Mouse (Mus musculus): ENCODE measurements around the gene Vangl2. TPM values are rescaled to one million over a fixed set of nuclear protein-coding genes. Genes with fewer than 3 reads are reported as not detected.
A peak's percentile ranks its signal among the peaks of the same experiment; 100 is the strongest.

Vangl2 gene
- polyA plus RNA-seq, 1 experiment from 2014 or later: 0.57 TPM

DNA sequence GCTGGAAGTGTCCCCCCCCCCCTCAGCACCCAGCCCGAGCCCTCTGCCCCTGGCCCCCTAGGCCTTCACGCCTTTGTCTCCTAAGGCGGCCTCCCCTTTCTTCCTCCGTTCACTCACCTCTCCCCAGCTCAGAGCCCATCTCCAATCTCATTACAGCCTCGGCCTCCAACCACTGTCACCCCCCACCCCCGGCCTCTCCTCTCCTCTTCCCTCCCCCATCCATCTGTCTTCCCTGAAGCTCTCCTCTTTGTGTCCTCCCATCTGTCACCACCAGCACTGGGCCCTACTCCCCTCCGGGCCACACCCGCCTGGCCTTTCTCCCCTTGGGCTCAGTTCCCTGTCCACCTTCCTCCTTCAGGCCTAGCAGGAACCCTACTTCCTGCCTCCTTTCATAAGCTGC lies 33.0 kb upstream of the Vangl2 start:
- Histone ChIP-seq H3K4me1 (ENCODE audit: control insufficient read depth, low read depth, low read length) (no peaks in the 10 kb centered on the region), H3K27me3 (ENCODE audit: control insufficient read depth, insufficient read depth, low read depth, low read length) (peaks cover 3% of the 10 kb centered on the region; the same call in 1 of the 2 replicates), H3K9me3 (replicated peaks; ENCODE audit: control insufficient read depth, low read length) (no peaks in the 10 kb centered on the region), H3K4me2 (ENCODE audit: low read depth, low read length) (no peak overlapping the region), H3K36me3 (ENCODE audit: control insufficient read depth, insufficient read depth) (peaks cover 6% of the 10 kb centered on the region; the same call in 1 of the 2 replicates), H3K4me3 (ENCODE audit: low read depth, low read length) (no peak overlapping the region), H3K27ac (ENCODE audit: low read length) (no peak overlapping the region), H3K9ac (ENCODE audit: low read depth, low read length) (no peak overlapping the region)
- WGBS (ENCODE audit: insufficient replicate concordance): 46% methylated on average over 8 of the region's 8 CpGs
- no peak for ATAC-seq (ENCODE audit: low read depth)

DNA sequence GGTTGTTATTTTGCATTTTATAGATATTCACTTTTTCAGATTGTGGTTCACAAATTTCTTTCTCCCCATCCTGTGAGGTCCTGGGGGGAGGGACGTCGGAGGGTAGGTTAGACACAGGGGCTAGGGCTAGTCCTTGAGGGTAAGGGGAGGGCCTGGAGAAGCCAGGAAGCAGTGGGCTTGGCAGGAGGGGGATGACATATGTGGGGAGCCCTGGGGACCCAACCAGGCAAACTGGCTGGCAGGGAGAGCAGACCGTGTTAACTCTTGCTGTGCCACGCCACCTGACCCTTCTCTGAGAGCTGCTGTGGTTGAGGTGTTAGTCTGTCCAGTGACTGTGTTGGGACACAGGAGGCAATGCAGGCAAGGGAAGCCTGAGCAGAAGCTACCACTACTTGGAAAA lies 32.4 kb upstream of the Vangl2 start:
- Histone ChIP-seq H3K4me3 (ENCODE audit: low read depth, low read length) (no peak overlapping the region), H3K36me3 (ENCODE audit: control insufficient read depth, insufficient read depth) (peaks cover 4% of the 10 kb centered on the region; the same call in 1 of the 2 replicates), H3K4me2 (ENCODE audit: low read depth, low read length) (no peak overlapping the region), H3K9me3 (replicated peaks; ENCODE audit: control insufficient read depth, low read length) (no peaks in the 10 kb centered on the region), H3K27ac (ENCODE audit: low read length) (no peak overlapping the region), H3K4me1 (ENCODE audit: control insufficient read depth, low read depth, low read length) (no peaks in the 10 kb centered on the region), H3K9ac (ENCODE audit: low read depth, low read length) (no peak overlapping the region), H3K27me3 (ENCODE audit: control insufficient read depth, insufficient read depth, low read depth, low read length) (peaks cover 3% of the 10 kb centered on the region; the same call in 1 of the 2 replicates)
- 50% methylated on average over 4 of the region's 4 CpGs for WGBS (ENCODE audit: insufficient replicate concordance)
- ATAC-seq (ENCODE audit: low read depth): no peak

DNA sequence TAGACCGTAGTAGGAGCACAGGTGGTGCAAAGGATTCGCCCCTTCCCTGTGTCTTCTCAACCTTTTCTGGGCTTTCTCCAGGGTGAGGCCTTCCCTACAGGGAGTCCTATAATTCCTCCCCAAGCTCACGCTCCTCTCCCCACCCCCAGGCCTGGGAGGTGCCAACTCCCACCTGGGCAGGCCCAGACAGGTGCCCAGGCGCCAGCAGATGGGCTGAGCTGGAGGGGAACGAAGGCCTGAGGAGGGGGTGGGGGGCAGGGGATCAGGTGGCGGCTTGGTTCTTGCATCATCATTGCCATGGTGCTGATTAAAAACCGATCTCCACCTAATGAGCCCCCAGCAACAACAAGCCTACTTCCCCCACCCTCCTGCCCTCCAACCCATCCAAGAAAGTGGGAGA lies 30.6 kb upstream of the Vangl2 start:
- H3K27ac ChIP-seq (ENCODE audit: low read length): no peak overlapping the region
- H3K9me3 ChIP-seq (replicated peaks; ENCODE audit: control insufficient read depth, low read length): no peaks in the 10 kb centered on the region
- peaks cover 15% of the 10 kb centered on the region for H3K27me3 ChIP-seq (ENCODE audit: control insufficient read depth, insufficient read depth, low read depth, low read length)
- no peak overlapping the region for H3K4me2 ChIP-seq (ENCODE audit: low read depth, low read length)
- no peak overlapping the region for H3K9ac ChIP-seq (ENCODE audit: low read depth, low read length)
- WGBS (ENCODE audit: insufficient replicate concordance): 52% methylated on average over 7 of the region's 7 CpGs
- no peak overlapping the region for H3K4me3 ChIP-seq (ENCODE audit: low read depth, low read length)
- H3K4me1 ChIP-seq (ENCODE audit: control insufficient read depth, low read depth, low read length): no peaks in the 10 kb centered on the region
- no peaks in the 10 kb centered on the region for H3K36me3 ChIP-seq (ENCODE audit: control insufficient read depth, insufficient read depth)
- no peak for ATAC-seq (ENCODE audit: low read depth)

DNA sequence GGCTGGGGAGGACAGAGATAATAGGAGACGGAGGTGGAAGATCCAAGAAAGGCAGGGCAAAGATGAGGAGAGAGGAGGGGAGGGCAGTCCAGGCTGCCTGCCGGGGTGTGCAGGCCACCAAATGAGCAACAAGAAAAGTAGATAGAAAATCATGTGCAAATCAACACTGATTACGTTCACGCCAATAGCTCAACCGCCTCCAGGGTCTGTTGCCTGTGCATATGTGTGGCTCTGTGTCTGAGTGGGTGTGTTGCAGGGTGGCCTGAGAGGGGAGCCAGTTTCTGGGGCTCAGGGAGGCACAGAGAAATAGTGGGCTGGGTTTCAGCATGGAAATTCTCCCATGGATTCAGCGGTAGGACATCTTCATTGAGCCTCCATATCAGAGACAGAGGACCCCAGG lies 30.1 kb upstream of the Vangl2 start:
- Histone ChIP-seq H3K9ac (ENCODE audit: low read depth, low read length) (no peak overlapping the region), H3K27ac (ENCODE audit: low read length) (no peak overlapping the region), H3K4me3 (ENCODE audit: low read depth, low read length) (no peak overlapping the region), H3K9me3 (replicated peaks; ENCODE audit: control insufficient read depth, low read length) (no peaks in the 10 kb centered on the region), H3K4me1 (ENCODE audit: control insufficient read depth, low read depth, low read length) (no peaks in the 10 kb centered on the region), H3K36me3 (ENCODE audit: control insufficient read depth, insufficient read depth) (no peaks in the 10 kb centered on the region), H3K4me2 (ENCODE audit: low read depth, low read length) (no peak overlapping the region), H3K27me3 (ENCODE audit: control insufficient read depth, insufficient read depth, low read depth, low read length) (peaks cover 20% of the 10 kb centered on the region)
- 65% methylated on average over 6 of the region's 6 CpGs for WGBS (ENCODE audit: insufficient replicate concordance)
- ATAC-seq (ENCODE audit: low read depth): no peak

DNA sequence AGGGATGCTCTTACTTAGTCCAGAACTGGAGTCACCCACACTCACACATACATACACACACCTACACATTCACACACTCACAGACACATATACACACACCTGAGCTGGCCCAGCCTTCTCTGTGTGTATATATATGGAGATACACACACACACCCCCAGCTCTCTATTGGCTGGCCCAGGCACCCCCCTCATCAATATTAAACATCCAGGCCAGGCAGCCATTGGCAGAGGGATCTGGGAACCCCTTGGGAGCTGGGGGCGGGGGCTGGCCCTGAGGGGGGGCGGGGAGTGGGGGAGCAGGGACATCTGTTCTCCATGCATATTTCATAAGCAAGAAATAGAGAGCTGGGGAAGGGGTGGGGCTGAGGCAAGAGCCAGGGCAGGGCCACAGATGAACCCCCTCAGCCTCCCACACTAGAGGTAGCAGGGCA lies 29.3 kb upstream of the Vangl2 start, which contains the start of gene Nhlh1:
TSS of gene Nhlh1 (minus strand) at position 83 of the 431 bp plus-strand sequence.
- 58% methylated on average over 2 of the region's 2 CpGs for WGBS (ENCODE audit: insufficient replicate concordance)
- no peaks in the 10 kb centered on the region for H3K4me1 ChIP-seq (ENCODE audit: control insufficient read depth, low read depth, low read length)
- H3K4me2 ChIP-seq (ENCODE audit: low read depth, low read length): no peak within 1 kb of the TSS
- no peak within 1 kb of the TSS for H3K9ac ChIP-seq (ENCODE audit: low read depth, low read length)
- peaks cover 28% of the 10 kb centered on the region for H3K27me3 ChIP-seq (ENCODE audit: control insufficient read depth, insufficient read depth, low read depth, low read length)
- no peaks in the 10 kb centered on the region for H3K9me3 ChIP-seq (replicated peaks; ENCODE audit: control insufficient read depth, low read length)
- H3K4me3 ChIP-seq (ENCODE audit: low read depth, low read length): no peak within 1 kb of the TSS
- no peak for ATAC-seq (ENCODE audit: low read depth)
- no peak within 1 kb of the TSS for H3K27ac ChIP-seq (ENCODE audit: low read length)
- H3K36me3 ChIP-seq (ENCODE audit: control insufficient read depth, insufficient read depth): no peaks in the 10 kb centered on the region

DNA sequence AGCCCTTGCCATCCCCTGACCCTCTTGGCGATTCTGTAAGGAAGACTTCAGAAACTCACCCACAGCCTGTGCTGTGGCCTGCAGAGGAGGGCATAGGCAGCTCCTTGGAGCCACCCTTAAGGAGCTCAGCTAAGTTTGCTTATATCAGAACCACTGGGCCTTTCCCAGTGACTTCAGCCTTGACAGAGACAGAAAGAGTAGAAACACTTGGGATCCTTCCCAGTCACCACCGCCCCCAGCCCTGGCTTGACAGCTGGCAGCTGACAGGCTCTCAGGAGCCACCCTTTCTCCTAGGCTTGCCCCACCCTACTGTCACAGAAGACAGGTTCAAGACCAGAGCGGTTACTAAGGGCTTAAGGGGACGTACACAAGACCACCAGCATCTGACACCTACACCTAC lies 28.0 kb upstream of the Vangl2 start:
- Histone ChIP-seq H3K4me2 (ENCODE audit: low read depth, low read length) (no peak overlapping the region), H3K4me1 (ENCODE audit: control insufficient read depth, low read depth, low read length) (no peaks in the 10 kb centered on the region), H3K4me3 (ENCODE audit: low read depth, low read length) (no peak overlapping the region), H3K27me3 (ENCODE audit: control insufficient read depth, insufficient read depth, low read depth, low read length) (peaks cover 34% of the 10 kb centered on the region), H3K36me3 (ENCODE audit: control insufficient read depth, insufficient read depth) (no peaks in the 10 kb centered on the region), H3K9ac (ENCODE audit: low read depth, low read length) (no peak overlapping the region), H3K27ac (ENCODE audit: low read length) (no peak overlapping the region), H3K9me3 (replicated peaks; ENCODE audit: control insufficient read depth, low read length) (no peaks in the 10 kb centered on the region)
- 59% methylated on average over 4 of the region's 4 CpGs for WGBS (ENCODE audit: insufficient replicate concordance)
- no peak for ATAC-seq (ENCODE audit: low read depth)

DNA sequence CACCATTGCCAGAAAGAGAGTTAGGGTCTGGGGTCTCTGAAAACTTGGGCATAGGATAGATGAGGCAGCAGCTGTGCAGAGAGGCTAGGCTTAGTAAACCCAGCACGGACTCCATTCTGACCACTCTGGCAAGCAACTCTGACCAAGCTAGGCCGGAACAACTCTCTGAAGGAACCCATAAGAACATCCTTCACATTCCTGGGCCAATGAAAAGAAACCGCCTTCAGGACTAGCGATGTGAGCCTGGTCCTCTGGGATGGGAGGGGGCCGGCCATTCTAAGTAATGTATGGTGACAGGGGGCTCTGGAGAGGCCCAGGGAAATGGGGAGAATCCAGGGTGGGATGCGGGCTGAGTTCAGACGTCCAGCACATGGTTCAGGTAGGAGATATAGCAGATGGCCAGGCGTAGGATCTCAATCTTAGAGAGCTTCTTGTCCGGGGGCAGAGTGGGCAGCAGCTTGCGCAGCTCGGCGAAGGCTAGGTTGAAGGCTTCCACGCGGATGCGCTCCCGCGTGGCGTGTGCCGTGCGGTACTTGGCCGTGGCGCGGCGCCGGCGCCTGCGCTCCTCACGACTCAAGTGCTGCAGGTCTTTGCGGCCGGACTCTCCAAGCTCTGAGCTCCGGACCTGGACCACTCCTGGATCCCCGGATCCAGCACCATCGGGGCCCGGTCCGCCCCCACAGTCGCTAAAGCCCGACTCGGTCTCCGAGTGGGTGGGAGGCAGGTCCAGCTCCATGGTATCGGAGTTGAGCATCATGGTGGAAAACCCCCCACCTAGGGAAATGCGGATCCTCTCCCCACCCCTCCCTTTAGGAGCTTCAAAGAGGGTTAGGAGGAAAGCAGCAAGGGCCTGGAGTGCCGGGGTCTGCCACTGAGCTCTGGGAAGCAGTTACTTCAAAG lies 25.5 kb upstream of the Vangl2 start:
- ATAC-seq (ENCODE audit: low read depth): no peak
- peaks cover 34% of the 10 kb centered on the region for H3K27me3 ChIP-seq (ENCODE audit: control insufficient read depth, insufficient read depth, low read depth, low read length)
- peak overlapping the region; percentile 24 for H3K4me2 ChIP-seq (ENCODE audit: low read depth, low read length)
- H3K9ac ChIP-seq (ENCODE audit: low read depth, low read length): no peak overlapping the region
- H3K4me3 ChIP-seq (ENCODE audit: low read depth, low read length): peak overlapping the region; percentile 9; the same call in 1 of the 2 replicates
- no peaks in the 10 kb centered on the region for H3K4me1 ChIP-seq (ENCODE audit: control insufficient read depth, low read depth, low read length)
- 7% methylated on average over 42 of the region's 42 CpGs for WGBS (ENCODE audit: insufficient replicate concordance)
- no peak overlapping the region for H3K27ac ChIP-seq (ENCODE audit: low read length)
- H3K36me3 ChIP-seq (ENCODE audit: control insufficient read depth, insufficient read depth): no peaks in the 10 kb centered on the region
- H3K9me3 ChIP-seq (replicated peaks; ENCODE audit: control insufficient read depth, low read length): no peaks in the 10 kb centered on the region

DNA sequence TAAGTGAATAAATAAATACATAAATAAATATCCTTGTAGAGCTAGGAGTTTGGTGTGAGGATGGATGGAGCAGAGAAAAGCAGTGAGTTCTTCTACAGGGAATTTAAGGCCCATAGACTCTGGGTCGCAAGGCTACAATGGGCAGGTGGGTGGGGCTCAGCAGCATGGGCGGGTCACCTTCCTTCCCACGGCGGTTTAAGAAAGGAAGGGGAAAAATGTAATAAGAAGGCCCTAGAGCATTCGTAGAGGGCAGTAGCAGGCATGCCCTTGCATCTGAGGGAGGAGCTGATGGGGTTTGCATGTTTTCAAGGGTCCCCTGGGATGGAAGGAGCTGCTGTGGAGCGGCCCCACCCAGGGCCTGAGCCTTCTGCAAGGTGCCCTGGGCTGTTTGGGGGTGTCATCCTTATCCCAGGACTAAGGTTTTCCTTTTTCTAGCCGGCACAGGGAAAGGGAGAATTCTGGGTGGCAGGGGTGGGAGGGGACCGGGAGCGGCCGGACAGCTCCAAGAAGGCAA lies 24.6 kb upstream of the Vangl2 start:
- H3K27me3 ChIP-seq (ENCODE audit: control insufficient read depth, insufficient read depth, low read depth, low read length): peaks cover 34% of the 10 kb centered on the region
- no peaks in the 10 kb centered on the region for H3K9me3 ChIP-seq (replicated peaks; ENCODE audit: control insufficient read depth, low read length)
- no peak overlapping the region for H3K4me3 ChIP-seq (ENCODE audit: low read depth, low read length)
- no peaks in the 10 kb centered on the region for H3K36me3 ChIP-seq (ENCODE audit: control insufficient read depth, insufficient read depth)
- no peak overlapping the region for H3K9ac ChIP-seq (ENCODE audit: low read depth, low read length)
- no peaks in the 10 kb centered on the region for H3K4me1 ChIP-seq (ENCODE audit: control insufficient read depth, low read depth, low read length)
- no peak for ATAC-seq (ENCODE audit: low read depth)
- no peak overlapping the region for H3K27ac ChIP-seq (ENCODE audit: low read length)
- H3K4me2 ChIP-seq (ENCODE audit: low read depth, low read length): no peak overlapping the region
- WGBS (ENCODE audit: insufficient replicate concordance): 11% methylated on average over 10 of the region's 10 CpGs

DNA sequence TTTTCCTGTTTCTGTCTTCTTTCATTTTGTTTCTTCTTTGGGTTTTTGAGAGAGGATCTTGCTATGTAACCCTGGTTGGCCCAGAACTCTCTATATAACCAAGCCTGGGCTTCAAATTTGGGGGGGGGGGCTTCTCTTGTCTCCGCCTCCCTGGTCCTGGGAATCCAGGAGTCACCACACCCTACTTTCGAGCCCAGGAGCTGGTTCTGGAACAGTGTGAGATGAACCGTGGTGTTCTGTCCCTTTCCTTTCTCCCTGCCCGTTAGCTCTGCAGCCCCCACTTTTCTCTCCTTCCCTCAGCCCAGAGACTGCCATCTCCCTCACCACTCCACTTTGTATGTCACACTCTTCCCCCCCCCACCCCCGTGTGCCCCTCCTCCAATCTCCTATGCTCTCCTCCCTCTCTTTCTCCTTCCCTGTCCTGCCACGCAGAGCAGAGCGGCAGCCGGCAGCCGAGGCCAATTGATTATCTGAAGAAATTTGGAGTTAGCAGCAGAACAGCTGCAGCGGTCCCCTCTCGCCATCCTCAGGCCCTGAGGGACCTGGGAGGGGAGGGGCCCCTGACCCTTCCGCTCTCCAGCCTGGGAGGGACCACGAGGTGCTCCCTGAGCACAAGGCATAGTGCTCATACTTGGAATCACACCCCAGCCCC lies 21.0 kb upstream of the Vangl2 start:
- H3K4me2 ChIP-seq (ENCODE audit: low read depth, low read length): no peak overlapping the region
- no peaks in the 10 kb centered on the region for H3K4me1 ChIP-seq (ENCODE audit: control insufficient read depth, low read depth, low read length)
- no peaks in the 10 kb centered on the region for H3K9me3 ChIP-seq (replicated peaks; ENCODE audit: control insufficient read depth, low read length)
- no peak overlapping the region for H3K9ac ChIP-seq (ENCODE audit: low read depth, low read length)
- H3K4me3 ChIP-seq (ENCODE audit: low read depth, low read length): no peak overlapping the region
- no peak for ATAC-seq (ENCODE audit: low read depth)
- H3K27ac ChIP-seq (ENCODE audit: low read length): no peak overlapping the region
- H3K36me3 ChIP-seq (ENCODE audit: control insufficient read depth, insufficient read depth): no peaks in the 10 kb centered on the region
- peaks cover 23% of the 10 kb centered on the region for H3K27me3 ChIP-seq (ENCODE audit: control insufficient read depth, insufficient read depth, low read depth, low read length)
- WGBS (ENCODE audit: insufficient replicate concordance): 41% methylated on average over 13 of the region's 13 CpGs

Data from liver, embryonic 16.5 days (tissue).